Mouse (Mus musculus) liver, postnatal 0 days (tissue): ENCODE measurements around the gene Col4a2.

Source experiments
- CTCF ChIP-seq: sonication (generic); IDR thresholded peaks from 2 replicates; pipeline ENCODE4 v1.5.1; 2016; ENCODE audit warnings: antibody characterized with exemption, low read depth
- EP300 ChIP-seq: IDR thresholded peaks from 2 replicates; pipeline ENCODE4 v1.6.1; 2016; ENCODE audit warnings: antibody characterized with exemption, low read depth, mild to moderate bottlenecking

- TF ChIP-seq CTCF (no peak), EP300 (no peak)
Observed at GRCm38 (mm10) chr8:11393607-11394006, 81.0 kb downstream of the Col4a2 start.
